Mouse (Mus musculus): Measurements from ENCODE around the gene Mat1a. TPM values are rescaled to one million over a fixed set of nuclear protein-coding genes. Genes with fewer than 3 reads are reported as not detected.

The Mat1a gene
- 0.33 and 2.6 TPM in 2 replicates for polyA plus RNA-seq (2012; ENCODE audit: insufficient read depth, insufficient read length, missing spikeins)

DNA sequence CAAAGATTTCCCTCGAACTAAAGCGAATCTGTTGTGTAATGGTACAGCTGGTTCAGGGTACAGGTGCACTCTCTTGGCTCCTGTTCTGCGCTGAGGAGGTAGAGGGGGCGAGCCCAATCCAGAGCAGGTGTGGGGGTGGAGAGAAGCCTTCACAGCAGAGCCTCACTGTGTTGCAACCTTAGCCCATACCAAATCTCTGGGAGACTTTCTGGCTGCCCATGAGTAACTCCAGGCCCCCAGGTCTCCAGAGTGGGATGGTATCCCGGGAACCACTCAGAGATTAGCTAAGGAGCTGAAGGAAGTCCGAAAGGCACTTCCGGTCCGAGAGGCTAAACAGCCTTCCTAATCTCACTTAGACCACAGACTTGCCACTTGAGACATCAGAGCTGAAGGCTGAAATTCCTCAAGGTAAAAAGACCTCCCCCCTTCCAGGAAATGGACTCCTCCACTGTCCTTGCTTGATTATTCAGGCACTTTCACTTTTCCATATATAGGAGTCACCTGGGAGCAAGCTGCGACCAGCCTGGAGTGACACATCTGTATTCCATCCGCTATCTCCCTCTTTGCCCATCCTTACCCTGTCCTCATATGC is at the start of gene Mat1a:
Gene Mat1a, plus strand, starts transcription at position 183 of the 592 bp plus-strand sequence.
- Histone ChIP-seq H3K4me1 (ENCODE audit: control insufficient read depth, insufficient read depth, insufficient read length, low read length) (no peaks in the 10 kb centered on the region), H3K4me3 (ENCODE audit: insufficient read depth, low read depth, low read length) (no peak within 1 kb of the TSS), H3K27ac (replicated peaks; ENCODE audit: low read depth, low read length) (no peak within 1 kb of the TSS)

DNA sequence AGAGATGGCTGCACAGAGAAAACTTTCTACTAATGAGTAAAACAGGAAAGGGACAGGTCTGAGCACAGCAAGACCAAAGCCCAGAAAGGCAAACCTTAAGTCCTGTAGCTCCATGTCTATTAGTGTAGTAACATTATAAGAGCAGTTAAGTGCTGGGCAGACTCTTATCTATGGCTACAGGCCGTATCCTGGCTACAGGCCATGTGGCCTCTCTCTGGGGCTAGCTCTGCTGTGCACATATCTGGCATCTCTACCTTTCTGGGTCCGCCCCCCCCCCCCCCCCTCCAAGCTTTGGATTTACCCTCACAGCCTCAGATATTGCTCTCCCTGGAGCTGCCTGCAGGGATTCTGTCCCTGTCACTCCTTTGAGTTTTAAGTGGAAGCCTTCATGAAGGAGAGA is 39.7 kb upstream of the Mat1a start:
- no peak overlapping the region for H3K27ac ChIP-seq (replicated peaks; ENCODE audit: low read depth, low read length)
- H3K4me3 ChIP-seq (ENCODE audit: insufficient read depth, low read depth, low read length): no peak overlapping the region
- no peaks in the 10 kb centered on the region for H3K4me1 ChIP-seq (ENCODE audit: control insufficient read depth, insufficient read depth, insufficient read length, low read length)

DNA sequence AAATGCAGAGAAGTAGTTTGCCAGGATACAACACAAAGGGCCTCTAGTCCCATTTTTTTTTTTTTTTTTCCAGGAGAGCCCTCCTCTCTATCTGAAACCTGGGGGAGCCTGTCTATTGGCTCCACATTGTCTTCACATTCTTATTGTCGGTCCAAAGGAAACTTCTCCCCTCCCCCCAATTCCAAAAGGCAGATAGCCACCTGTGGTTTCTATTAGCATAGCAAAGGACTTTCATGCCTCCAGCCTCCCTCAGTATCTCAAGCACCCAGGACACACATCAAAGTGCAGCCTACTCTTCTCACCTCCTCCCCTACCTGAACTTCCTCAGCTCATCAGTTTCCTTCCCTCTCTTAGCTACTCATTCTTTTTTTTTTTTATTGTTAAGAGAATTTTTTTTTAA is 38.4 kb upstream of the Mat1a start:
- H3K27ac ChIP-seq (replicated peaks; ENCODE audit: low read depth, low read length): no peak overlapping the region
- no peaks in the 10 kb centered on the region for H3K4me1 ChIP-seq (ENCODE audit: control insufficient read depth, insufficient read depth, insufficient read length, low read length)
- no peak overlapping the region for H3K4me3 ChIP-seq (ENCODE audit: insufficient read depth, low read depth, low read length)

DNA sequence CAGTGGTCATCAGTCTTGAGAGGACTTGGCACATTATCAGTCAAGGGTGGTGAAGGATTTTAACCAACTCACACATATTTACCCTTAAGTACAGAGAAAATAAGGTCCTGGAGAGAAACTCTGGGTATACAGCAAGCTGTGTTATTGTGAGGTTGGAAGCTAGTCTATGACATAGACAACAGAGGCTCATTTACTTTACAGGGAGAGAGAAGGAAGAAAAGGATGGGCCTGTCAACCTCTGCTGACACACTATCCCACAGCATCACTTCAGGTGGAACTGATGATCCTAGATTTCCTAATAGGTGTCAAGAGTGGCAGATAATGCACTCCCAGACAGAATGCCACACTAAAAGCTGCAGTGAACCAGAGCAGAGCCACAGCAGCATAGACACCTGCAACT is 35.7 kb upstream of the Mat1a start, which contains the start of gene Dydc2:
Gene Dydc2, minus strand, starts transcription at position 101 of the 400 bp plus-strand sequence.
- Histone ChIP-seq H3K4me1 (ENCODE audit: control insufficient read depth, insufficient read depth, insufficient read length, low read length) (no peaks in the 10 kb centered on the region; the same call in 1 of the 2 replicates), H3K4me3 (ENCODE audit: insufficient read depth, low read depth, low read length) (no peak within 1 kb of the TSS), H3K27ac (replicated peaks; ENCODE audit: low read depth, low read length) (no peak within 1 kb of the TSS)

DNA sequence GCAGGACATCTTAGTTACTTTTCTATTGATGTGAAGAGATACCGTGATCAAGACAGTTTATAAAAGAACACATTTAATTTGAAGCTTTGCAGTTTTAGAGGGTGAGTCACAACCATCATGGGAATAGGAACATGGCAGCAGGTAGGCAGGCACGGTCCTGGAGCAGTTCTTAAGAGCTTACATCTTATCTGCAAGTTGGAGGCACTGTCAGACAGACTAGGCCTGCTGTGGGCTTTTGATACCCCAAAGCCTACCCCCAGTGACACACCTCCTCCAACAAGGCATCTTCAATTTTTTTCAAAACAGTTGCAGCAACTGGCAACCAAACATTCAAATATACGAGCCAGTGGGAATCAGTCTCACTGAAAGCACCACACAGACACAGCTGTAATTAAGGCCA is 34.5 kb upstream of the Mat1a start:
- Histone ChIP-seq H3K4me3 (ENCODE audit: insufficient read depth, low read depth, low read length) (no peak overlapping the region), H3K27ac (replicated peaks; ENCODE audit: low read depth, low read length) (no peak overlapping the region), H3K4me1 (ENCODE audit: control insufficient read depth, insufficient read depth, insufficient read length, low read length) (no peaks in the 10 kb centered on the region; the same call in 1 of the 2 replicates)

DNA sequence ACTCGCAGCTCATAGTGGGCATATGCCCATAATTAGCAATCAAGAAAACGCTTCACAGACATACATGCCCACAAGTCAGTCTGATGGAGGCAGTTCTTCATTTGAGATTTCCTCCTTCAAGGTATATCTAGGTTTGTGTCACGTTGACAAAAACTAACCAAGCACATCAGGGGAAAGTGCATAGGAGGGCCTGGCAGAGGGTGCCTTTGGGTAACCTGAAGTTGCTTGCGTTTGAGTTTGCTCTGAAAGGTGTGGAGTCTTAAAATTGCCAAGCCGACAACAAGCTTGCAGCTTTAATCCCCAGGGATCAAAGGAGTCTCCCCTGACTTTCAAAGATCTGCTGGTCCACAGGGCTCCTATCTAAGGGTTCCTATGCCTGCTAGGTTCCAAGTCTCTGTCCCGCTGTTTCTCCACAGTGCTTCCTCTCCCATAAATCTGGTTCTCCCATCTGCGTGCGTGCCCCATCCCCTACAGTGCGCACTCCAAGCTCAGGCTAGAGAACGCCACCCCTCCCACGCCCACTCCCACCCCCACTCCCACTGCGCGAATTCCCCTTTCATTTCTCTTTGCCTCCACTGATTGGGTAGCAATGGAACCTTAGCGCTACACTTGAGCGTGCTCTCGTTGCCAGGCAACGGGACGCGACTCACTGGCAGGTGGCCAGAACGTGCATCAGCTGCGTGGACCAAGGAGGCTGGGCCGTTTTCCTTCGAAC is 32.4 kb upstream of the Mat1a start, which contains the start of gene Dydc1:
Gene Dydc1, plus strand, starts transcription at position 683 of the 715 bp plus-strand sequence.
- H3K4me1 ChIP-seq (ENCODE audit: control insufficient read depth, insufficient read depth, insufficient read length, low read length): no peaks in the 10 kb centered on the region; the same call in 1 of the 2 replicates
- H3K4me3 ChIP-seq (ENCODE audit: insufficient read depth, low read depth, low read length): no peak within 1 kb of the TSS; the same call in 1 of the 2 replicates

DNA sequence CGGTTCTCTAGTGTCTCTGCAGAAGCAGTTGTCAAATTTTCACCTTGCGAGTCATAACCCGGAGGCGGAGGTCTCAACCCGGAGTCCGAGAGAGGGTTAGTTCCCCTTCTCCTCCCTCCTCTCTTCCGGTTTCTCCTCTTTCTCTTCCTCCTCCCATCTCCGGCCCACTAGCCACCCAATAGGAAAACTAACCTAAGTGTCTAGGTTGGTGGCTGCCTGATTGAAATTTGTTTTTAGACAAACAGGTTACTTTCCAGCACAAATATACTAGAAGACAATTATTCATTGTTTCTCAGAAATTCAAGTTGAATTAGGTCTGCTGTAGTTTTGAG is 31.9 kb upstream of the Mat1a start:
- H3K27ac ChIP-seq (replicated peaks; ENCODE audit: low read depth, low read length): no peak overlapping the region
- no peaks in the 10 kb centered on the region; the same call in 1 of the 2 replicates for H3K4me1 ChIP-seq (ENCODE audit: control insufficient read depth, insufficient read depth, insufficient read length, low read length)
- H3K4me3 ChIP-seq (ENCODE audit: insufficient read depth, low read depth, low read length): no peak overlapping the region; the same call in 1 of the 2 replicates

More for the DNA sequence above, 32.4 kb upstream of the Mat1a start, which contains the start of gene Dydc1:
- H3K27ac ChIP-seq (replicated peaks; ENCODE audit: low read depth, low read length): no peak within 1 kb of the TSS

DNA sequence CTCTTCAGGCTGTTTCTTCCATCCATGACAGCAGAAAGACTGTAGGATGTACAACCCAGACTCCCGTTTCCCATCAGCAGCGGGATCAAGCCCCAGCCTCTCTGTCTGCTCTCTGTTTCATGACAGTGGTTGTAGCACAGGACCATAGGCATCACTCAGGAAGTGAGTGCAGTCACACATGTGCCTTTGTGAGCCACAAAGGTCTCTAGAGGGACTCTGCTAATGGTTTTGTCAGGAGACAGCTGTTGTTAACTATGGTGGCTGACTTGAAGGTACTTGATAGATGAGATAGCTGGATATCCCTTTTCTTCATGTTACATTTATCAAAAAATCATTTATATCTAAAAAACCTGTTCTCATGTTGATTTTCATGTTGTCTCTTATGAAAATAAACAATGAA is 22.4 kb upstream of the Mat1a start:
- no peak overlapping the region for H3K27ac ChIP-seq (replicated peaks; ENCODE audit: low read depth, low read length)
- no peaks in the 10 kb centered on the region for H3K4me1 ChIP-seq (ENCODE audit: control insufficient read depth, insufficient read depth, insufficient read length, low read length)
- H3K4me3 ChIP-seq (ENCODE audit: insufficient read depth, low read depth, low read length): no peak overlapping the region

DNA sequence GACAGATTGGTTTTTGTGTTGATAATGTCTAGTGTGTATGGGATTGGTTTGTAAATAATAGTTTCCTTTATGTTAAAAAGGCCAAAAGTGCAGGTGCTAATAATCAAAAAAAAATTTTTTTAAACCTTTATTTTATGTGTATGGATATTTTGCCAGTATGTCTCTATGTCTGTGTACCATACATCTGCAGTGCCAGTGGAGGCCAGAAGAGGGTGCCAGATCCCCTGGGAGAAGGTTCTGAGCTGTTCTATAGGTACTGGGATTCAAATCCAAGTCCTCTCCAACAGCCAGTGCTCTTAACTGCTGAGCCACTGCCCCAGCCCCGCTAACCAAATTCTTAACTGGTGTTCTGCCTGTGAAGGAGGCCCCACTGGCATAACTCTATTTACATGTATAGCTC is 17.3 kb upstream of the Mat1a start:
- Histone ChIP-seq H3K27ac (replicated peaks; ENCODE audit: low read depth, low read length) (no peak overlapping the region), H3K4me1 (ENCODE audit: control insufficient read depth, insufficient read depth, insufficient read length, low read length) (no peaks in the 10 kb centered on the region), H3K4me3 (ENCODE audit: insufficient read depth, low read depth, low read length) (no peak overlapping the region)

DNA sequence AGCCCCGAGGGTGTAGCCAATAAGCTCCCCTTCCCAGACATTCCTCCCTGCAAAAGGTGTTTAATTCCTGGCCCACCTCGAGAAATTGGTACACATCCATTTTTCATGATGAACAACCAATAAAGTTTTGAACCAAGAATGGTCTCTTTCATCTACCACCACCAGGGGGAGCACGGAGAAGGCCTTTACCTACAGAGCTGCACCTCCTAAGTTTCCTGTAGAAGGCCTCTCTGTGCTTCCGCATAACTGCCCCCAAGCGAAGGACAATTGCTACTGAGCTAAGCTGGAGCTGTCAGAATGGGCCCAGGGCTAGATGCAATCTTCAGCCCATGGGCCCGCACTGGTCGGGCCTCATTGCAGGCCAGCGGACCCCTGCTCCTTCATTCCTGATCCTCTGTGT is 14.1 kb upstream of the Mat1a start:
- no peak overlapping the region for H3K27ac ChIP-seq (replicated peaks; ENCODE audit: low read depth, low read length)

DNA sequence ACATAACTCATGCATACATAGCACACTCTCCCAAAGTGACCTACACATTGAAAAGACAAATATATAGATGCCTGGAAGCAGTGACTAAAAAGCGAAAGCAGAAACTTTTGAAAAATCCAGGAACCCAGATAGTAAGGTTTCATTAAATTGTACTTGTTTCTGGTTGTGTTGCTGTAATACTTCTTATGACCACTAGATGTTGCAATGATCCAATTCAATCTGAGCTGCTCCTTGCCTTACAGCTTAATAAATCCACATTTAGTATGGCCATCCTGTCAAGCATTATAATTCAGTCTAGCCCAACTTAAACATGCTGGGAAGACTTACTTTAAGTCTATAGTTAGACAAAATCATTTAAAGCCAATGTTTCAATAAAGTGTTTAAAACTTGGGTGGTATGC is 10.7 kb upstream of the Mat1a start:
- H3K4me3 ChIP-seq (ENCODE audit: insufficient read depth, low read depth, low read length): no peak overlapping the region
- no peak overlapping the region for H3K27ac ChIP-seq (replicated peaks; ENCODE audit: low read depth, low read length)
- no peaks in the 10 kb centered on the region for H3K4me1 ChIP-seq (ENCODE audit: control insufficient read depth, insufficient read depth, insufficient read length, low read length)

More for the DNA sequence above, 14.1 kb upstream of the Mat1a start:
- Histone ChIP-seq H3K4me1 (ENCODE audit: control insufficient read depth, insufficient read depth, insufficient read length, low read length) (no peaks in the 10 kb centered on the region), H3K4me3 (ENCODE audit: insufficient read depth, low read depth, low read length) (no peak overlapping the region)

DNA sequence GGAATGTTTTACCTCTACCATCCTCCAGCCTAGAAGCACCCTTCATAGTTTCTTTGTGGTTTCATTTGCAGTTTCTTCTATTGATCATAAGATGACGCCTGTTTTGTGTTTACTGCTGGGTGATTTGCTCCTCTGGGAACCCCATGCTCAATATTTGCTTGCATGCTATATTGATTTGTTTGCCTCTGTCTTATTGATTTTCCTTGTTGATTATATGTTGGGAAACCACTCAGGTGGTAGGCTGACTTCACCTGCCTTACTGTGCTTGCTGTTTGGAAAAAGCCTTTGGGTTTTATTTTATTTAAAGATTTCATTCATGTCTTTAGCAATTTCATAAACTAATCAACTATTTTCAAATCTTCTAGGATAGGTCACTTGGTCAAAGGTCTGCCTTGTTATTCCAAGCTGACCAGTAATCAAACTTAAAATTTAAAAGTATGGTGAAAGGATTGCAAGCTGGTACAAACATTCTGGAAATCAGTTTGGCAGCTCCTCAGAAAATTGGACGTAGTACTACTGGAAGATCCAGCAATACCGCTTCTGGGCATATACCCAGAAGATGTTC is 8.5 kb upstream of the Mat1a start:
- Histone ChIP-seq H3K4me3 (ENCODE audit: insufficient read depth, low read depth, low read length) (no peak overlapping the region), H3K4me1 (ENCODE audit: control insufficient read depth, insufficient read depth, insufficient read length, low read length) (no peaks in the 10 kb centered on the region), H3K27ac (replicated peaks; ENCODE audit: low read depth, low read length) (no peak overlapping the region)

DNA sequence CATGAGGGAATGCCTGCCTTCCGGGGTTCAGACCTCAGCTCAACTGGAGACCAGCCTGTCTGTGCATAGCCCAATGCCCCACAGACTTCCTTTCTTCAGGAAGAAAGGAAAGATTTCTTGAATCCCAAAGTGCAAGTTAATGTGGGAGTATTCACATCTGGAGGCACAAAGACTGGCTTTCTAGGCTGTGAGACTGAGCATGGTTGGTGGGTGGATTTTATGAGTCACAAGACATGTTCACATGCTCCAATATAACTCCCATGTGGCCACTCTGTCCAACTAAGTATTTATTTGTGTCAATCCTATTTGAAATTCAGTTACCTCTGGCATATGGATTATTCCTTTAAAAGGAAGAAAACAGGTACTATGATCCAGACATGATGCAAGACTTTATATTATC is 6.1 kb upstream of the Mat1a start:
- H3K4me3 ChIP-seq (ENCODE audit: insufficient read depth, low read depth, low read length): no peak overlapping the region
- no peaks in the 10 kb centered on the region for H3K4me1 ChIP-seq (ENCODE audit: control insufficient read depth, insufficient read depth, insufficient read length, low read length)
- H3K27ac ChIP-seq (replicated peaks; ENCODE audit: low read depth, low read length): no peak overlapping the region

DNA sequence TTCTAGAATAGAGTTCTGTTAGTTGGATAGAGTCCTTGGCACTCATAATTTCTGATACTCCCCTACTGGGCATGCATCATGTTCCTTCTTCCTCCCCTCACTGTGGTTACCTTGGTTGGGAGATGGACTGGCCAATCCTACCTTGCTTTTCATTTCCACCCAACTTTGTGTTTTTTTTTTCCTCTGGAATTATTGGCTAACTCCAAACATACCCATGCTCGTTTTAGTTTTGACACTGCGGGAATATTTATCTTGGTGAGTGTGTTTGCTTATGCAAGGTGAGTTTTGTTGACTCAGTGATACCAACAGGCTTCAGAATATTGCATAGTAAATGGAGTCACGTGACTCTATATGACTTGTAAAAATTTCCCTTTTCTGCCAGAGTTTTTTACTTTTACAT is 4.1 kb upstream of the Mat1a start:
- Histone ChIP-seq H3K27ac (replicated peaks; ENCODE audit: low read depth, low read length) (no peak overlapping the region), H3K4me1 (ENCODE audit: control insufficient read depth, insufficient read depth, insufficient read length, low read length) (no peaks in the 10 kb centered on the region), H3K4me3 (ENCODE audit: insufficient read depth, low read depth, low read length) (no peak overlapping the region)

DNA sequence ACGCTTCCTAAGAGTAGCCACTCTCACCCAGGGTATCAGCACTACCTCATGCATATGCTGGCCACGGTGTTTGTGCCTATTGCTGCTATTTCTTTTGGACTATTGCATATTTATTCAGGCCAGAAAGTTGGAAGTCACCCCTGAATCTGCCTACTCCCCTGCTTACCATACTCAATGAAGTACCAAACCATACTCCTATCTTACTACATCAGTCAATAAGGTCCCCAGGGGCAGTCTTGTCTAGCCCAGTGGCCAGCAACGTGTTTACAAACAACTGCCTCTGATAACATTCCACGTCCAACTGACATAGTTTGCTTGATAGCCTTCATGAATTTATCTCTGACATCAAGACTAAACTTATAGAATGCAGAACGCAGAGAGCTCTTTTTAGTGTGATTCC is 3.6 kb upstream of the Mat1a start:
- Histone ChIP-seq H3K4me3 (ENCODE audit: insufficient read depth, low read depth, low read length) (no peak overlapping the region), H3K4me1 (ENCODE audit: control insufficient read depth, insufficient read depth, insufficient read length, low read length) (no peaks in the 10 kb centered on the region), H3K27ac (replicated peaks; ENCODE audit: low read depth, low read length) (no peak overlapping the region)

DNA sequence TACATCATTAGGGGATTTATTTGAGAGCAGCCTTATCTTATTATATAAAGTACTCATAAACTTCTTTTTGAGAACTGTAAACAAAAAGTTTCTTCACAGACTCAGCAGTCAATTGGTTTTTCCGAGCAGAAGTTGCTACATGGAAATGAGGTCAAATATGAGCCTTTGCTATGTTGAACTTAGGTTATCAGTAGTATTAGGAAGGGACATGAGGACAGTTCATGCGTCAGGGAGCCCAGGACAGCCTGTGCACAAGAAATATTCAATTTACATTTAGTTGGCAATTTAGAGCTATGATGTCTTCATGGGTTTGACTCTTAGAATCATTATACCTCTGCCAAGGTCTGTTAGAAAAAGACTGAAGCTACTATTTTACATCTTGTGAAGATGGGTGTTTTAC is 2.6 kb upstream of the Mat1a start:
- no peak overlapping the region for H3K4me3 ChIP-seq (ENCODE audit: insufficient read depth, low read depth, low read length)
- H3K4me1 ChIP-seq (ENCODE audit: control insufficient read depth, insufficient read depth, insufficient read length, low read length): no peaks in the 10 kb centered on the region
- H3K27ac ChIP-seq (replicated peaks; ENCODE audit: low read depth, low read length): no peak overlapping the region

Measured in brown adipose tissue, adult 24 weeks (tissue).